Mouse (Mus musculus): ENCODE results near the gene Adprm. TPM values are rescaled to one million over a fixed set of nuclear protein-coding genes. Genes with fewer than 3 reads are reported as not detected.
A peak's percentile ranks its signal among the peaks of the same experiment; 100 is the strongest.
"Not testable (repeated sequence)": the region's sequence is repeated elsewhere in the genome, so short reads cannot be mapped to it uniquely, and the experiment has no call there.

Gene Adprm
- polyA plus RNA-seq, 1 experiment from 2014 or later = 35.4 TPM

- Histone ChIP-seq H3K27ac (ENCODE audit: low read length) (no peak overlapping the region), H3K4me3 (replicated peaks; ENCODE audit: low read length) (no peak overlapping the region), H3K36me3 (ENCODE audit: control insufficient read depth, insufficient read depth) (peaks cover 16% of the 10 kb centered on the region), H3K9me3 (ENCODE audit: control insufficient read depth, low read length) (no peaks in the 10 kb centered on the region), H3K9ac (replicated peaks; ENCODE audit: low read depth, low read length) (no peak overlapping the region), H3K4me1 (replicated peaks; ENCODE audit: control insufficient read depth, insufficient read depth, low read length) (no peaks in the 10 kb centered on the region), H3K27me3 (replicated peaks; ENCODE audit: control insufficient read depth, insufficient read depth, low read length) (no peaks in the 10 kb centered on the region), H3K4me2 (ENCODE audit: low read length) (no peak overlapping the region)
- no peak for ATAC-seq
- 97% methylated on average over 9 of the region's 9 CpGs for WGBS
Observed at GRCm38 (mm10) chr11:67036892-67037291, 15.5 kb downstream of the Adprm start.

- H3K4me1 ChIP-seq (replicated peaks; ENCODE audit: control insufficient read depth, insufficient read depth, low read length) = no peaks in the 10 kb centered on the region
- WGBS = 95% methylated on average over 6 of the region's 6 CpGs
Observed at GRCm38 (mm10) chr11:67036229-67036628, 16.2 kb downstream of the Adprm start.

DNA sequence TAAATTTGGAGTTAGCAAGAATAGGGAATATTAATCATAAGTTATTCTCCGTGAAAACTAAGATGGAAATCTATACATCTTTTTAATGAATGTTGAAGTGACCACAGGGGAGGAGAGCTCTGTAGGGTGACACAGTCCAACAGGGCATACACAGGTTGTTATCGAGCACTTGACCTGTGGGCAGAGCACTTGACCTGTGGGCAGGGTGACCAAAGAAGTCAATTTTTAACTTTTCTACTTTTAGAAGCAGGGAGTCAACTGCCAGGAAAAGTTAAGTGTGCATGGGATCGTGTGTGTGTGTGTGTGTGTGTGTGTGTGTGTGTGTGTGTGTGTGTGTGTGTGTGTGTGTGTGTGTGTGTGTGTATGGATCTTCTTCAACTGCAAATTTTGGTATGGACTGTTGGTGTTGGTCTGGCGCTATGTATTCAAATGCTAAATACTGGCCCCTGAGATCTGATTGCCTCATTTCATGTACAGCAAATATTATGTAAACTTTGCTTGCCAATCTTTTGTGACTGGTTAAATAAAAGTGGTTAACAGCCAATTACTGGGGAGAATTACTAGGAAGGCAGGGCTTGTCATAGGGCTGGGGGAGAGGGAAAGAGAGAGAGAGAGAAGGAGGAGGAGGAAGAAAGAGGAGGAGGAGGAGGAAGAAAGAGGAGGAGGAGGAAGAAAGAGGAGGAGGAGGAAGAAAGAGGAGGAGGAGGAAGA, 17.5 kb downstream of the Adprm start:
- H3K4me3 ChIP-seq (replicated peaks; ENCODE audit: low read length) = no peak overlapping the region
- WGBS = 82% methylated on average over 4 of the region's 4 CpGs
- no peak overlapping the region for H3K4me2 ChIP-seq (ENCODE audit: low read length)
- H3K27me3 ChIP-seq (replicated peaks; ENCODE audit: control insufficient read depth, insufficient read depth, low read length) = no peaks in the 10 kb centered on the region
- peaks cover 5% of the 10 kb centered on the region for H3K36me3 ChIP-seq (ENCODE audit: control insufficient read depth, insufficient read depth)
- H3K4me1 ChIP-seq (replicated peaks; ENCODE audit: control insufficient read depth, insufficient read depth, low read length) = no peaks in the 10 kb centered on the region
- no peak overlapping the region for H3K9ac ChIP-seq (replicated peaks; ENCODE audit: low read depth, low read length)
- H3K9me3 ChIP-seq (ENCODE audit: control insufficient read depth, low read length) = no peaks in the 10 kb centered on the region
- ATAC-seq = no peak
- no peak overlapping the region for H3K27ac ChIP-seq (ENCODE audit: low read length)

More at GRCm38 (mm10) chr11:67036229-67036628, 16.2 kb downstream of the Adprm start:
- ATAC-seq = no peak
- Histone ChIP-seq H3K27me3 (replicated peaks; ENCODE audit: control insufficient read depth, insufficient read depth, low read length) (no peaks in the 10 kb centered on the region), H3K36me3 (ENCODE audit: control insufficient read depth, insufficient read depth) (peaks cover 16% of the 10 kb centered on the region), H3K4me3 (replicated peaks; ENCODE audit: low read length) (no peak overlapping the region), H3K4me2 (ENCODE audit: low read length) (no peak overlapping the region), H3K9me3 (ENCODE audit: control insufficient read depth, low read length) (no peaks in the 10 kb centered on the region), H3K27ac (ENCODE audit: low read length) (no peak overlapping the region), H3K9ac (replicated peaks; ENCODE audit: low read depth, low read length) (no peak overlapping the region)

DNA sequence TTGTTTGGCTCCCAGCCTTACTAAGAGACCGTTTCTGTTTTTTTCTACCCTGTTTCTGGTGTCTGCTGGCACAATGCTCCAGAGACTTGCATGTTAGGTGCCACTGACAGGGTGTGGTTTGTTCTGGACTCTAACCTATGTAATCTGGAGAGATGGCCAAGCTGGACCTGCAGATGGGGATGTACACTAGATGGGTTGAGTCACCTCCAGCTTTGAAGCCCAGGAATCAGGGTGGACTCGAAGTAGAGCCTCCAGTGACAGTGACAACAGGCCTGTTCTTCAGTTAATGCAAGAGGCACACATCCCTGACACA, 20.8 kb downstream of the Adprm start:
- Histone ChIP-seq H3K27me3 (replicated peaks; ENCODE audit: control insufficient read depth, insufficient read depth, low read length) (no peaks in the 10 kb centered on the region), H3K4me1 (replicated peaks; ENCODE audit: control insufficient read depth, insufficient read depth, low read length) (no peaks in the 10 kb centered on the region), H3K4me3 (replicated peaks; ENCODE audit: low read length) (no peak overlapping the region), H3K36me3 (ENCODE audit: control insufficient read depth, insufficient read depth) (no peaks in the 10 kb centered on the region), H3K4me2 (ENCODE audit: low read length) (no peak overlapping the region), H3K27ac (ENCODE audit: low read length) (no peak overlapping the region), H3K9ac (replicated peaks; ENCODE audit: low read depth, low read length) (no peak overlapping the region), H3K9me3 (ENCODE audit: control insufficient read depth, low read length) (no peaks in the 10 kb centered on the region)
- no peak for ATAC-seq
- WGBS = 72% methylated on average over 2 of the region's 2 CpGs

GRCm38 (mm10) chr11:67030904-67031602, 21.3 kb downstream of the Adprm start:
- 57% methylated on average over 16 of the region's 16 CpGs for WGBS
- no peak for ATAC-seq
- Histone ChIP-seq H3K4me1 (replicated peaks; ENCODE audit: control insufficient read depth, insufficient read depth, low read length) (no peaks in the 10 kb centered on the region), H3K27ac (ENCODE audit: low read length) (no peak overlapping the region), H3K9ac (replicated peaks; ENCODE audit: low read depth, low read length) (no peak overlapping the region), H3K27me3 (replicated peaks; ENCODE audit: control insufficient read depth, insufficient read depth, low read length) (no peaks in the 10 kb centered on the region), H3K4me3 (replicated peaks; ENCODE audit: low read length) (no peak overlapping the region), H3K4me2 (ENCODE audit: low read length) (no peak overlapping the region), H3K9me3 (ENCODE audit: control insufficient read depth, low read length) (no peaks in the 10 kb centered on the region), H3K36me3 (ENCODE audit: control insufficient read depth, insufficient read depth) (no peaks in the 10 kb centered on the region)

- Histone ChIP-seq H3K36me3 (ENCODE audit: control insufficient read depth, insufficient read depth) (no peaks in the 10 kb centered on the region), H3K27me3 (replicated peaks; ENCODE audit: control insufficient read depth, insufficient read depth, low read length) (no peaks in the 10 kb centered on the region), H3K27ac (ENCODE audit: low read length) (no peak within 1 kb of the TSS), H3K4me3 (replicated peaks; ENCODE audit: low read length) (peak within 1 kb of the TSS; percentile 47), H3K9ac (replicated peaks; ENCODE audit: low read depth, low read length) (peak within 1 kb of the TSS; percentile 60), H3K4me1 (replicated peaks; ENCODE audit: control insufficient read depth, insufficient read depth, low read length) (peaks cover 17% of the 10 kb centered on the region), H3K4me2 (ENCODE audit: low read length) (peak within 1 kb of the TSS; percentile 66), H3K9me3 (ENCODE audit: control insufficient read depth, low read length) (no peaks in the 10 kb centered on the region)
- ATAC-seq = peak; percentile 95
- WGBS = 1% methylated on average over 35 of the region's 35 CpGs
Observed at GRCm38 (mm10) chr11:67024867-67025477, 27.4 kb downstream of the Adprm start, which contains the start of gene Tmem220. Gene Tmem220 (plus strand): TSS chr11:67025154.

DNA sequence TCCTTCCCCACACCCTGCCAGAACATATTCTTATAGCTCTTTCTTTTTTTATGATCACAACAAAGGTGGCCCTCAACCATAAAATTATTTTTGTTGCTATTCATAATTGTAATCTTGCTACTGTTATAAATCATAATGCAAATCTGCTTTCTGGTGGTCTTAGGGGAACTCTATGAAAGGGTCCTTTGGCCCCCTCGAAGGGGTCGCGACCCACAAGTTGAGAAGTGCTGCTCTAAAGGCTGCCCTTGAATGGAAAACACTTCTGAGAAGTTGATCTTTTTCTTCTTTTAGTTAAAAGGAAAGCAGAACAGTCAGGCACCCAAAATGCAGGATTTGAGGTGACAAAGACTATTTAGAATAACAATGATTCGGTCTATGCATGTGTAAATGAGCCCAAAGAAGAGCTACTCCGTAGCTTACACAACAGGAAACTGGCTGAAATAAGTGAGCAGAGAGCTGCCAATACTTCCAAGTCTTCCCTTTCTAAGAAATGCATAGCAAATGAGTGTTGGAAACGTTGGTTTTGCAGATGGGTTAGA, 28.5 kb downstream of the Adprm start:
- Histone ChIP-seq H3K9me3 (ENCODE audit: control insufficient read depth, low read length) (no peaks in the 10 kb centered on the region), H3K27ac (ENCODE audit: low read length) (no peak overlapping the region), H3K36me3 (ENCODE audit: control insufficient read depth, insufficient read depth) (no peaks in the 10 kb centered on the region), H3K4me2 (ENCODE audit: low read length) (peak overlapping the region; percentile 66), H3K4me3 (replicated peaks; ENCODE audit: low read length) (no peak overlapping the region), H3K27me3 (replicated peaks; ENCODE audit: control insufficient read depth, insufficient read depth, low read length) (no peaks in the 10 kb centered on the region), H3K4me1 (replicated peaks; ENCODE audit: control insufficient read depth, insufficient read depth, low read length) (peaks cover 17% of the 10 kb centered on the region), H3K9ac (replicated peaks; ENCODE audit: low read depth, low read length) (no peak overlapping the region)
- WGBS = 10% methylated on average over 6 of the region's 6 CpGs
- no peak for ATAC-seq

GRCm38 (mm10) chr11:67023191-67023590, 29.2 kb downstream of the Adprm start:
- not testable (repeated sequence) for H3K9ac ChIP-seq (replicated peaks; ENCODE audit: low read depth, low read length); H3K4me2 ChIP-seq (ENCODE audit: low read length); H3K27me3 ChIP-seq (replicated peaks; ENCODE audit: control insufficient read depth, insufficient read depth, low read length); H3K36me3 ChIP-seq (ENCODE audit: control insufficient read depth, insufficient read depth); H3K9me3 ChIP-seq (ENCODE audit: control insufficient read depth, low read length); ATAC-seq; H3K4me3 ChIP-seq (replicated peaks; ENCODE audit: low read length); H3K27ac ChIP-seq (ENCODE audit: low read length)
- peaks cover 17% of the 10 kb centered on the region for H3K4me1 ChIP-seq (replicated peaks; ENCODE audit: control insufficient read depth, insufficient read depth, low read length)
- WGBS = 50% methylated on average over 1 of the region's 1 CpGs

GRCm38 (mm10) chr11:67022354-67023115, 29.9 kb downstream of the Adprm start:
- Histone ChIP-seq H3K4me1 (replicated peaks; ENCODE audit: control insufficient read depth, insufficient read depth, low read length) (peaks cover 21% of the 10 kb centered on the region), H3K36me3 (ENCODE audit: control insufficient read depth, insufficient read depth) (no peaks in the 10 kb centered on the region), H3K9me3 (ENCODE audit: control insufficient read depth, low read length) (no peaks in the 10 kb centered on the region), H3K9ac (replicated peaks; ENCODE audit: low read depth, low read length) (no peak overlapping the region), H3K4me3 (replicated peaks; ENCODE audit: low read length) (no peak overlapping the region), H3K27me3 (replicated peaks; ENCODE audit: control insufficient read depth, insufficient read depth, low read length) (no peaks in the 10 kb centered on the region), H3K4me2 (ENCODE audit: low read length) (no peak overlapping the region), H3K27ac (ENCODE audit: low read length) (no peak overlapping the region)
- WGBS = 86% methylated on average over 13 of the region's 13 CpGs
- ATAC-seq = no peak
